Mouse (Mus musculus) left cerebral cortex, postnatal 36 days (tissue): ENCODE measurements around the gene Fuom. TPM values are rescaled to one million over a fixed set of nuclear protein-coding genes. Genes with fewer than 3 reads are reported as not detected.

Experiments
- DNase-seq, 2 experiments: peaks; one replicate each; pipeline ENCODE4 v3.0.0; 2021 to 2022; ENCODE audit warnings: low spot score in 2 of 2, mixed read lengths in 1 of 2
- intact Hi-C: fragments of 180-260 bp; cut with DNase I; formaldehyde crosslinking; loops from one replicate; pipeline ENCODE4 v1.15.1; 2025
- total RNA-seq, 2 experiments: library from RNA; stranded (reverse); gene quantifications; 2 replicates each; pipeline ENCODE4 v1.2.3; 2021

Fuom gene
- total RNA-seq, 2 experiments from 2014 or later: 47.5 to 52.8 TPM

GRCm38 (mm10) chr7:140115583-140116328 is 13.5 kb upstream of the Fuom start, which contains the start of gene Paox:
TSS of gene Paox (plus strand) at chr7:140115799.
- intact Hi-C loops: loop anchor here (1.0 to 5.0 kb wide), 2 partner anchors 13 to 33 kb away; partner anchors contain the start of genes Caly and Fuom
- DNase-seq: peak; percentile 45 to 46

DNA sequence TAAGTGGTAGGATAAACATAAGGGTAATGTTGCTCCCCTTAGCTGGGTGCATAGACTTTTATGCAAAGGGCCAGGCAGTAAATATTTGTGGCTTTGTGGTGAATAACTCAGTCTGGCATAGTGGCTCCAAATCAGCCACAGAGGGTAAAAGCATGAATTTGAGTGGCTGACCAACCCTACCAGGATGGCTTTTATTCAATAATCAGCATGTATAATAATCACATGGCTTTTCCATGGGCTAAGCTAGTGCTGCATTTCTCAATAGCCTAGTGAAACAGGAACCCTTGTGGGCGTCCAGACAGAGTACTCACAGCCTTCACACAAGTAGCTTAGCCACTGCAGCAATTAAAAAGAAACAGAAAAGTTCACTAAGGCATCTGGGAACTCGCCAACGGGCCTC is 9.7 kb upstream of the Fuom start:
- intact Hi-C loops: no loop called here
- no peak for DNase-seq

GRCm38 (mm10) chr7:140104009-140104408 is 1.8 kb upstream of the Fuom start:
- intact Hi-C loops: no loop called here
- DNase-seq: no peak

DNA sequence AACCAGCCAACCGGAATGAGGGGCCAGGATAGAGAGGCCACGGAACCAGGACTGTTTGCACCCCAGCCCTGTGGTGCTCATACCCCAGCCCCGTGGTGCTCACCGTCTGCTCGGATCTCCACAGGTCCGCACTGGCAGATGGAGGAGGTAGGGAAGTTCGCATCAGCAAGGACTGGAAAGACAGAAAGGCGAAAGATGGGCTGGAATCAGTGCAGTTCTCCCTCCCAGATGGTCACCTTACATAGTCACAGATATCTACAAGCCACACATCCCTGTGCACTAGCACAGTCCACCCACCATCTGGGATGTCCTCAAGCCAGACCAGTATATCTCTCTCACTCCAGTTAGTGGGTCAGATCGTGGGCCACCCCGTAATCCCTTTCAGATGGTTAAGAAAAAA is 743 bp downstream of the Fuom start:
- DNase-seq: peak in 1 of 2 experiments; percentile 21

GRCm38 (mm10) chr7:140098466-140098865 is 3.8 kb downstream of the Fuom start:
- intact Hi-C loops: no loop called here
- no peak for DNase-seq

More for the DNA sequence above, 743 bp downstream of the Fuom start:
- intact Hi-C loops: no loop called here

DNA sequence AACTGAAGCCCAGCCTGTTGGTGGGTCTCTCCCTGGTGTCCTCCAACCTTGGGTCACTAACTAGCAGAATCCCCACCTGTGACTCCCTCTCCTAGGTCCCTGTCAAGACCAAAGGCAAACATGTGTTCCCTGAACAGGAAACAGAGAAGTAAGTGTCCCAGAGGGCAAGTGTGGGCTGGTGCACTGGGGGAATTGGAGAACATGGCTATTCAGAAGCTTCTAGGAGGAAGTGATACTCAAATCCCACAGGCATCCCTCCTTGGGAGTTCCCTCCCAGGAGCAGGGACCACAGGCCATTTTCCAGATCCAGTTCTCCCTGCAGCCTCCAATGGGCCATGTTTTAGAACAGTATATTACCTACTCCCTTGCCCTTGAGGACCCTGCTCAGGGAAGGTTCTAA is 6.2 kb downstream of the Fuom start:
- intact Hi-C loops: no loop called here
- no peak for DNase-seq

DNA sequence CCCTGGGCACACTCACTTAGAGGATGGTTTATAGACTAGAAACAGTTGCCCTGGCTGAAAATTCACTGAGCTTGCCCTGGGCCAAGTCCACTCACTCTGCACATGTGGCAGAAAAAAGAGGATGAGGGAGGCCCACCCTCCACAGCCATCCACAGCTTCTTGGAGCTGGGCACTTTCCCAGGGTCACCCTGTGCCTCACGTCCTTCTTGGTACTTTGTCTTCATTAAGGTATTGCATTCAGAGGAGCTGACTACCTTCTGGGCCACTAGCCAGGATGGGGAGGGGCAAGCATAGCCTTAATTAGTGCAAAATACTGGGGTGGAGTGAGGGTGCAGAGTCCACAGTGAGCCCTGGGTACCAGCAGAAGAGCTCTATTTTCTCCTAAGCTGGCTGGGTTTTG is 6.7 kb downstream of the Fuom start:
- intact Hi-C loops: no loop called here
- no peak for DNase-seq

- intact Hi-C loops: no loop called here
Observed at GRCm38 (mm10) chr7:140094954-140095353, 7.3 kb downstream of the Fuom start.

DNA sequence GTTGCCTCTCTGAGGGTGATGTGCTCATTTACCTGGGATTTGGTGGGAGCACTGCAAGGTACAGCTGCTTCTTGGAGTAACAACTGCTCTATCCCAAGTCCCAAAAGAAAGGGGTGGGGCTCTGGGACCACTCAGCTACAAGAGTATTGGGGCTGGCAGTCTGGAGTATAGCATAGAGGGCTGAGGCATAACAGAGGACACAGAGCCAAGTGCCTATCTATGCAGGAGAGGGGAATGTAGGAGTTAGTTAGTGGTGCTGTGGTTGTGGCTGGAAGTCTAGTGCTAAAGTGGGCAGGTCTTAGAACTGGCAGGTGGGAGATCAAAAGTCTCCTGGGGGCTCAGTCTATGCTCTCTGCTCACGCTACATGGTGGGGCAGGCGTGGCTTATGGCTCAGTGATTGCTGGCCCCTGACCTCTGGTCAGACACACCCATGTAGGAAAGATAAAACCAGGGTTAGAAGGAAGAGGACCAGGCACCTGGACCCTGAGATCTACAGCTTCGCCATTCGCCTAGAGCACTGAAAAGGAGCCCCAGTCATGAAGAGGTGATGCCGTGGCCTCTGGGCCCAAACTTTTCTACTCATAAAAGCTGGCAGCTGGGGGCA is 9.2 kb downstream of the Fuom start, which contains the start of gene Prap1:
Gene Prap1, plus strand, starts transcription at position 472 of the 605 bp plus-strand sequence.
- no peak for DNase-seq
- intact Hi-C loops: no loop called here

More at GRCm38 (mm10) chr7:140094954-140095353, 7.3 kb downstream of the Fuom start:
- no peak for DNase-seq

- DNase-seq: no peak
- intact Hi-C loops: no loop called here
Observed at GRCm38 (mm10) chr7:140090601-140091000, 11.6 kb downstream of the Fuom start.

DNA sequence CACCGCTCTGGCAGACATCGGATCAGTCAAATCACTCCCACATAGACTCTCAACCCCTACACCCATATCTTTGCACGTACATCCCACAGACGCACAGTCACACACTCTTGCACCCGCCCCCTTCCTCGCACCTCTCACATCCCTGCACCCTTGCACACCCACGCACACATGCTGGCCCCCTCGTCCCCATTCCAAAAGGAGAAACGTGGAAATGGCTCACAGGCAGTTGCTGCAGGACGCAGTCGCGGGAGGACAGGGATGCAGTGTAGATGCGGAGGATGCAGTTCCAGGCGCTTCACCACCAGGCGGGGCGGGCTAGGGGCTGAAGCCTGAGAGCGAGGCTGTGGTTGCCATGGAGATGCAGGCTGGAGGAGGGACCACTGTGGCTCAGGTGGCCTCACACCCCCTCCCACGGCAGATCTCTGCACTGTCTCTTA is 20.0 kb downstream of the Fuom start, which contains the start of gene Caly:
Gene Caly, minus strand, starts transcription at position 307 of the 437 bp plus-strand sequence.
- intact Hi-C loops: loop anchor here (5.0 kb wide), 1 partner anchor 35 kb away; the partner anchor contains the start of genes Echs1 and Paox
- peak; percentile 91 to 95 for DNase-seq

DNA sequence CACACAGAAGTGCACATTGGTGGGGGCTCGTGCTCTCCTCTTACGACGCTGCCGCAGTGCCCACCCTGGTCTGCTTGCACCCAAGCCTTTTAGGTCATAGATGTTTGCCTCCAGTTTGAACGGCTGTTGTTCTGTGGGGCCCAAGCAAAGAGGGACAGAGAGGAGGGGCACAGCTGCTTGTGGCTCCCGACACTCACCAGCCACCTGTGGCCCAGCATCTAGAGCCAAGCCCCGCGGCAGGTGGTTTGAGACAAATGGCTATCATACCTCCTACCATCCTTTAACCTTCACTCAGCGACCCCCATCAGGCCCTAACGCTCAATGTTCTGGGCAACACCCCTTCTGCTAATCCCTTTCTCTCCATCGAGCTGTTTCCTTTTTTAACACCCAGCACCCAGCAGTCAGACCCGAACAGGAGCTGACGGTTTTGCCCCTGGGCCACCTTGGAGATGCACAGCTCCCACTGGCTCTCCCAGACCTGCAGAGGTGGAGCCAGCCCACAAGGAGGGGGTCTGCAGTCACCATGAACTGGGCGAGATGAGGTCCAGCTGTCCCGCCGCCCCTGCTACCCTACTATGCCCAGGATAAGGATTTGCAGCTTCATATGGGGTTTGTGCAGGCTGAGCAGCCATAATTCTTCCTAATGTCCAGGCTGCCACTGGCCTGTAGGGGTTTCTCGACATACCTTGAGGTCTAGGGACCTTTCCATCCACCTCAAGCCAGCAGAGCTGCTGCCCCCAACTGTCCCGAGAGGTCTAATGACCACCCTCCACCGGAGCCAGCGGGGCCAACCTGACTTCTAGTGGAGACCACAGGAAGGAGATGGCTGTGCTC is 20.6 kb downstream of the Fuom start:
- intact Hi-C loops: loop anchor here (2.0 to 5.0 kb wide), 2 partner anchors 21 to 36 kb away; partner anchors contain the start of genes Echs1, Fuom and Paox
- peak; percentile 65 to 73 for DNase-seq

DNA sequence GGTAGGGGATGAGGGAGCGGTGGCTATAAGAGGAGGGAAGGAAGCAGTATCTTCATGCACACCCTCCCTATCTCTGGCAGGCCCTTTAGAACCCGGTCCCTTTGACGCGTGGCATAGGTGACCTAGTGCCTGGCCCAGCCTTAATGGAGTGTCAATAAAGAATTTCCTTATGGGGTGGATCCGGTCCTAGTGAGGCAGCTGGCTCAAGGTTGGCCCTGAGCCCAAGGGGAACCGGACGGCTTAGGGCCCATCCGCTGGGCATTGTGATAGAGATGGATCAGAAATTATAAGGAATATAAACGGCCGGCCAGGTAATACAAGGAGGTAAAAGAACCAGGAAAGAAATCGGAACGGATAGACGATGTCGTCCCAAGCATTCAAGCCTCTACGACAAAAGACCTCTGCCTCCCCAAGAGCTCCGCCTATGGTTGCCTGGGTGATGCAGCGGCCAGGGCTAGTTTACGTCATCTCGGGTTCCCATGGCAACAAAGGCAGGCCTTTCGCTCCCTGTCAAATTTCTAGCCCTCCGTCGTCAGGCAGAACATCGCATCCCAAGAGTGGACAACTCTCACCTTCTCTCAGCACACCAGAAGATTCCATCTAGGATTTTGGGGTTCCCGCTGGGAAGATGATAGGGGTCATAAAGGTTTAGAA is 21.6 kb downstream of the Fuom start:
- intact Hi-C loops: loop anchor here (2.0 to 5.0 kb wide), 2 partner anchors 22 to 37 kb away; partner anchors contain the start of genes Echs1, Fuom and Paox
- peak; percentile 90 to 92 for DNase-seq

DNA sequence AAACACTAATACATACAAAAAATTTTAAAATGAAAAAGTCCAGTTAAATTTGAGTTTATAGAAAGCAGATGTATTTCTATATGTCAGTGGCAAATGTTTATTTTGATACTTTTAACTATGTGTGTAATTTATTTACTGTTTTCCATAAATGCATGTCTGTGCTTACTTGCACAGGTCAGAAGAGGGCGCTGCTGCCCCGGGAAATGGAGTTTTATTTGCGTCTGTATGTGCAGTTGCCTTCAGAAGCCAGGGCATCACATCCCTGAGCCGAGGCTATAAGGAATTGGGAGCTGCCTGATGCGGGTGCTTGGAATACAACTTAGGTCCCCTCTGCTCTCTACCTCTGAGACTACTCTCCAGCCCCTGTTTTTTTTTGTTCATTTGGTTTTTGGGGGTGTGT is 23.5 kb downstream of the Fuom start:
- peak; percentile 56 to 67 for DNase-seq
- intact Hi-C loops: loop anchor here (2.0 kb wide), 2 partner anchors 62 to 750 kb away; no protein-coding TSS in a partner anchor

DNA sequence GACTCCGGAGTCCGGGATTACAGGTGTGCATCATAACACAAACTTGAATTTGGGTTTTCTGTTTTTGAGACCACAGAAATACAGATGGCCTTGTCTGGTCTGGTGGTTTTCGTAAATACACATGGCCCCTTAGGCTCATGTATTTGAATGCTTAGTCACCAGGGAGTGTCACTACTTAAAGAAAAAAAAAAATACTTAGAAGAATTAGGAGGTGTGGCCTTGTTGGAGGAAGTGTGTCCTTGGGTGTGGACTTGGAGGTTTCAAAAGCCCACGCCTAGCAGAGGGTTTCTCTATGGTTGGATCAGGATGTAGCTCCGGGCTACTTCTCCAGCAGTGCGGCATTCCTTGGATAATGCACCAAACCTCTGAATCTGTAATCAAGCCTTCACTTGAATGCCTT is 24.5 kb downstream of the Fuom start:
- DNase-seq: no peak
- intact Hi-C loops: loop anchor here (2.0 kb wide), 2 partner anchors 63 to 751 kb away; no protein-coding TSS in a partner anchor

GRCm38 (mm10) chr7:140070042-140070711 is 32.1 kb downstream of the Fuom start:
- DNase-seq: no peak
- intact Hi-C loops: no loop called here

GRCm38 (mm10) chr7:140067397-140067796 is 34.8 kb downstream of the Fuom start:
- intact Hi-C loops: loop anchor here (10.0 kb wide), 1 partner anchor 423 kb away; no protein-coding TSS in a partner anchor
- no peak for DNase-seq

- intact Hi-C loops: loop anchor here (1.0 to 10.0 kb wide), 2 partner anchors 94 to 418 kb away; no protein-coding TSS in a partner anchor
- peak; percentile 47 to 66 for DNase-seq
Observed at GRCm38 (mm10) chr7:140063092-140063491, 39.1 kb downstream of the Fuom start.
